Mouse (Mus musculus): Measurements from ENCODE around the gene Hnrnpc.
A peak's percentile ranks its signal among the peaks of the same experiment; 100 is the strongest.

Gene Hnrnpc

DNA sequence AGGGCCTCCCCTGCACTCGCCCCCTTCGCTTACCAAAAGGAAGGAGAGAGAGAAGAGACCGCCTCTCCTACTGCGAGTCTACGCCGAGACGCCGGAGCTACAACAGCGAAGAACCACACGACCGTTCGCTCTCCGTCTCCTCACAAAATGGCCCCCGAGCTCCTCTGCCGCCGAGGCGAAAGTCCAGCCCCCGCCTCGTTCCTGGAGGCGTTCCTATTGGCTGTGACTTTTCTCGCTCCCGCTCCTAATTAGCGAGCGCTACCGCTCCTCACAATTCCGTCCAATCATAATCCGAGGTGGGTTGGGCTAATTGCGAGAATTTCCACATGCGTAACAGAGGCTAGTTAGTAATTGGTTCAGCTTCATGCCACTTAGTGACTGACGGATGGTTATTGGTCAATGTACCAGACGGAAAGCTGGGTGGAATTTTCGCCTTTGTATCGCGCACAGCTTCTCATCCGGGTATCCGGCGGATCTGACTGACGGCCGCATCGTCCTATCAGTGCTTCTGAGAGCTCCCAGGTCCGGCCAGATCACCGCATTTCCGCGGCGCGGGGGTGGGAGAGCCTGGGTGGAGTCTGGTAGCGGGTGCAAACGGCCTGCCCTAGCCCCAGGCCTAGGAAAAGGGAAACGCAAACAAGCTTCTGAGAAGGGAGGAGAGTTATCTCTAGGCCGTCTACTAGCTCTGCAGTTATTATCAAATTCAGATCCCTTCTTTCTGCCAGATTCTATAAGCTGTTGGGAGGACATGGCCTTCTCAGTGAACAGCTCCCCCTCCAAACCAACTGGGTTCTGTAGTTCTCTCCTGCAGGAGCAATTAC, at the start of gene Hnrnpc:
Gene Hnrnpc, minus strand, starts transcription at position 173 of the 821 bp plus-strand sequence.
- DNase-seq (ENCODE audit: low read depth, low spot score): peak; percentile 100

DNA sequence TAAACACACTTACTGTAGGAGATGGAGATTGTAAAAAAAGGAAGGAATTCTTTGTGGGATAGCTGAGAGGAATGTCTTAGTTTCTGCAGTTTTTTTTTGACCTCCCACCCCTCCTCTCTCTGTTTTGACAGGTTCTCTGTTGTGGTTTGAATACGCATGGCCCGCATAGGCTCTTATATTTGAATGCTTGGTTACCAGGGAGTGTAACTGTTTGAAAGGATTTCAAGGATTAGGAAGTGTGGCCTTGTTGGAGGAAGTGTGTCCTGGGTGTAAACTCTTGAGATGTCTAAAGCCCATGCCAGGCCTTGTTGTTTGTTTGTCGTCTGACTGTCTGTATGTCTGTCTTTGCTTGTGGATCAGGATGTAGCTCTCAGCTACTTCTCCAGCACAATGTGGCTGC, 48.8 kb upstream of the Hnrnpc start:
- no peak for DNase-seq (ENCODE audit: low read depth, low spot score)

- DNase-seq (ENCODE audit: low read depth, low spot score): no peak
Observed at GRCm38 (mm10) chr14:52152179-52152578, 48.4 kb upstream of the Hnrnpc start.

GRCm38 (mm10) chr14:52149888-52150287, 46.1 kb upstream of the Hnrnpc start:
- no peak for DNase-seq (ENCODE audit: low read depth, low spot score)

DNA sequence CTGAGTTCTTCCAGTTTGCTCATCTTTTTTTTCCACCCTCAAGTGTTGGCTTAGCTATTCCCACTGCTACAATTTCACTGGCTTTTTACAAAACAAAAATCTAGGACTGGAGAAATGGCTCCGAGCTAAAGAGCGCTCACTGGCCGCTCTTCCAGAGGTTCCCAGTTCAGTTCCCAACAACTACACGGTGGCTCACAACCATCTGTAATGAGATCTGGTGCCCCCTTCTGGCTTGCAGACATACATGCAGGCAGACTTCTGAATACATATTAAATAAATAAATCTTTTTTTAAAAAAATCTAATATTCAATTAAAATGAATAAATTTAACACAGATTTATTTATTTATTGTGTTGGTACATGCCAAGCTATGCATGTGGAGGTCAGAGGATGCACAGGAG, 42.7 kb upstream of the Hnrnpc start:
- no peak for DNase-seq (ENCODE audit: low read depth, low spot score)

DNA sequence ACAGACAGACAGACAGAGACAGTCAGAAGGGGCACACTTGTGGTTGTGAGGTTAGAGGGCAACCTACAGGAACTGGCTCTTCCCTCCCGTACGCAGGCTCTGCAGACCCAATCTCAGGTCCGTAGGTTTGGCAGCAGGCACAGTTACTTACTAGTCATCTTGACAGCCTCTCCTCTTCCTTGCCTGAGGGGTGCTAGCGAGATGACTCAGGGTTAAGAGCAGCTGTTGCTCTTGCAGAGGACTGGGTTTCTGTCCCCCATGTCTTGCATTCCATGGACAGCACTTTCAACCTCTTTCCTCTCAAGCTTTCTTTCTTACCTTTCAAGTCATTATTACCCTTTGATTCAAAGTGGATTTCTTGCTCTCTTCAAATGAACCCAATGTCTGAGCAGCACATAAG, 40.3 kb upstream of the Hnrnpc start:
- DNase-seq (ENCODE audit: low read depth, low spot score): no peak

DNA sequence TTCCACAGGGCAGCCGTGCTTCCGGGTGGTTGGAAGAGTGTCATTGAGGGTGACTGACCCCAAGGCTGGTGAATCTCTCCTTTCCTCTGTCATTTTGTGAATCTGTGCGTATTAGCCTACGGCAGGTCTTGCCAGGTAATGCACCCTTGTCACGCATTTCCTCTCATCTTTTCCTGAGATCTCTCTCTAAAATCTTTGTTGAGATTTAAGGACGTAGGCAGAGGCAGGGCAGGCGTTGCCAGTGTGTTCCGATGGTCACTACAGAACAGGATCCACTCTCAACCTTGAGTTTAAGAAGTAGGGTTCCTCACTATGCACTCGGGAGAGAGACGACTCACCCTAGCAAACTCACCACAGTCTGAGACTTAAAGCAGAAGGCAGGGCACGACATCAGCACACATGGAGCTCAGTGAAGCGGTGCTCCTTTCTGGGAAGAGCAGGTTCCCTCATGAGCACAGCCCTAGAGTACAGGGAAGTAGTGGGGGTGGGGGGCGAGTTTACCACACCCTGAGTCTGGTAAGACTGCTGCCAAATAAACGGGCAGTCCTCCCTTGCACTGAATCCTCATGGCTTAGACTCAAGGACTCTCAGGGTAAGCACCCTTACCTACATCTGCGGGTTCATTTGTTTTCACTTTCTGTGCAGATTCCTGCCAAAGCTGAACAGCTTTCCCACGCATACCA, 37.8 kb upstream of the Hnrnpc start:
- DNase-seq (ENCODE audit: low read depth, low spot score): no peak

GRCm38 (mm10) chr14:52140577-52141444, 37.0 kb upstream of the Hnrnpc start:
- no peak for DNase-seq (ENCODE audit: low read depth, low spot score)

- no peak for DNase-seq (ENCODE audit: low read depth, low spot score)
Observed at GRCm38 (mm10) chr14:52133584-52133983, 29.8 kb upstream of the Hnrnpc start.

- DNase-seq (ENCODE audit: low read depth, low spot score): no peak
Observed at GRCm38 (mm10) chr14:52124636-52125035, 20.8 kb upstream of the Hnrnpc start.

DNA sequence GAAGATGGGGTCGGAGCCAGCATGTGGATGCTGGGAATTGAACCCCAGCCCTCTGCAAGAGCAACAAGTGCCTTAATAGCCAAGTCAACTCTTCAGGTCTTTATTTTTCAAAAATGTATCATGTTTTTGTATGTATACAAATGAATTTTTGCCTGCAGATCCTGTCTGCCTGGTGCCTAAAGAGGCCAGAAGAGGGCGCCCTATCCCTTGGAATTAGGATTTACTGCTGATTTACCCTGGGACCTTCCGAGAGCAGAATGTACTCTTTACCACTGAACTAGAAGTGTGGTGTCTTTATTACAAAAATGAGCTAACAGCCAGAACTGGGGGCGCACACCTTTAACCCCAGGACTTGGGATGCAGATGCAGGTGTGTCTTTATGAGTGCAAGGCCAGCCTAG, 20.1 kb upstream of the Hnrnpc start:
- no peak for DNase-seq (ENCODE audit: low read depth, low spot score)

- DNase-seq (ENCODE audit: low read depth, low spot score): no peak
Observed at GRCm38 (mm10) chr14:52120169-52120568, 16.3 kb upstream of the Hnrnpc start.

GRCm38 (mm10) chr14:52118823-52119608, 15.2 kb upstream of the Hnrnpc start:
- DNase-seq (ENCODE audit: low read depth, low spot score): no peak

- DNase-seq (ENCODE audit: low read depth, low spot score): no peak
Observed at GRCm38 (mm10) chr14:52118456-52118822, 14.6 kb upstream of the Hnrnpc start.

DNA sequence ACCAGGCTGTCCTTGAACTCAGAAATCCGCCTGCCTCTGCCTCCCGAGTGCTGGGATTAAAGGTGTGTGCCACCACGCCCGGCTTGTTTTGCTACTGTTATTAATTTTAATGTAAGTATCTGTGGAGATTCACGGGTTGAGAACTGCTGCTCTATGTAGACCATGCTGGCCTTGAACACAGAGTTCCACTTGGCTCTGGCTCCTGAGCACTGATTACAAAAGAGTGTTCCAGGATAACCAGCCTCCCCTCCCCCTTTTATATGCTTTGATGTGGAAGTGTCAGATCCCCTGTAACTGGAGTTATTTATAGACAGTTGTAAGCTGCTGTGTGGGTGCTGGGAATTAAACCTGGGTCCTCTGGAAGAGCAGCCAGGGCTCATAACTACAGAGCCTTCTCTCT, 13.4 kb upstream of the Hnrnpc start:
- DNase-seq (ENCODE audit: low read depth, low spot score): no peak

GRCm38 (mm10) chr14:52114101-52114500, 10.3 kb upstream of the Hnrnpc start:
- DNase-seq (ENCODE audit: low read depth, low spot score): no peak

DNA sequence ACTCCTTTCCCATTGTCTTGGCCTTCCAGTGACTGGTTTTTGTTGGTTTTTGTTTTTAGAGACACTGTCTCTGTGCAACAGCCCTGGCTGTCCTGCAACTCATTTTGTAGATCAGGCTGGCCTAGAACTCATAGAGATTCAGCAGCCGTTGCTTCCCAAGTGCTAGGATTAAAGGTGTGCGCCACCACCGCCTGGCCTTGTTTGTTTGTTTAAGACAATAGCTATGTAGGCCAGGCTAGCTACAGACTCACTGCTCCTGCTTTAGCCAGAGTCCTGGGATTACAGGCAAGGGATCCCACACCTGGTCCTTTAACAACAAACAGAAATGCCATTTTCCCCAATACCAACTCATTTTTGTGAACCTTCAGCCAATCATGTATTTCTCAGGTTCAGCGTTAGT, 6.5 kb upstream of the Hnrnpc start, which contains the start of gene Rpgrip1:
Gene Rpgrip1, plus strand, starts transcription at position 359 of the 400 bp plus-strand sequence.
- DNase-seq (ENCODE audit: low read depth, low spot score): no peak

DNA sequence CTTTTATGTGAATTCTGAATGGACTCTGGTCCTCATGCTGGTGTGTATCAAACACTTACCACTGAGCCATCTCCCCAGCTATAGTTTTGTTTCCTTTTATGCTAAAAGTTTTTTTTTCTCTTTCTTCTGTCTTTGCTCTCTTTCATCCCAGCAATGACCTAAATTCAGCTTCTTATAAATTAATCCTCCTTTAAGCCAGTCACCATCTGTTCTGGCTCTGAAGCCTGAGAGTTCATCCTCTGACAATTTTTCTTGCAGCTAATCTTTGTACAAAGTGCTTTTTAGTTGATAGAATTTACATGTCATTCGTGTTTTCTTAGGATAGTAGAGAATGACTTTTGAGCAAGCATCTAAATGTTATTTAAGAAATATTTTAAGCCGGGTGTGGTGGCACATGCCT, 4.2 kb upstream of the Hnrnpc start:
- peak; percentile 75 for DNase-seq (ENCODE audit: low read depth, low spot score)

GRCm38 (mm10) chr14:52106741-52107140, 2.9 kb upstream of the Hnrnpc start:
- DNase-seq (ENCODE audit: low read depth, low spot score): no peak

- no peak for DNase-seq (ENCODE audit: low read depth, low spot score)
Observed at GRCm38 (mm10) chr14:52105308-52105707, 1.5 kb upstream of the Hnrnpc start.

- DNase-seq (ENCODE audit: low read depth, low spot score): no peak
Observed at GRCm38 (mm10) chr14:52104677-52105285, 953 bp upstream of the Hnrnpc start.
